Mouse (Mus musculus): Measurements from ENCODE around the gene Akap8. TPM values are rescaled to one million over a fixed set of nuclear protein-coding genes. Genes with fewer than 3 reads are reported as not detected.

Akap8 gene
- 63.3 and 77.5 TPM in 2 replicates for polyA plus RNA-seq (2012; rRNA removed)

DNA sequence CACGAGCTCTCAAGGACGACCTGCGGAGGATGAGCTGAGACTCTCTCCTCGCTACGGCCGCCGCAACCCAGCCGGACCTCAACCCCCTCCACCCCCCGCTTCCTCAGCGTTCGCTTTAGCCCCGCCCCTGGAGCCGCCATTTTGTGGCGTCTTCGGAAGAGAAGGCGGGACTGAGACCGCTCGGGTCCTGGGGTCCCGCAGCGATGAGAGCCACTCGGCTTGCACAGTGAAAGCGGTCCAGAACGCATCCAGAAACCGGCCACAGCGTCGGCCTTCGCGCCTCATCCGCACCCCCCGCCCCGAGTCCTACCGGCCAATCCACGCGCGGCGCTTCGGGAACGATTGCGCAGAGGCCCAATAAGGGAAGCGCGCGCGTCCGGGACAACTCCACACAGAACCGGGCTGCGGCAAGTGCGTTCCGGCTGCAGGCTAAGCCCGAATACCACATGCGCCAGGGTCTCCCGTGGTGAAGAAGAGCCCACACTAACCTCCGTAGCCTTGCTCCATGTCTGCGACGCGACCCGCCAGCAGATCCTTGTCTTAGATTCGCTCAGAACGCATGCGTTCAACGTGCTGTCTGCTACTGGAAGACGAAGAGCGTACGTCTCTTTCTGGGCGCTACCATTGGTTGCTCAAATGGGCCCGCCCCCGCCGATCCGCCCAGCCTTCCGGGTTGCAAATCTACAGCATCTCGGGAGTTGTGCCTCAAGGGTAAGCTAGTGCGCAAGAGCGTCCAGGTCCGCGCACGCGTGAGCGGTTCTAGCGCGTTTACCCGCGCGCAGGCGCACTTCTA is at the start of gene Akap8:
Gene Akap8, minus strand, starts transcription at position 642 of the 793 bp plus-strand sequence.
- TF ChIP-seq POLR2A (IDR thresholded peaks at IDR 0.05; ENCODE audit: borderline replicate concordance, extremely low read depth, low read depth, low read length) (peak; percentile 98), CTCF (IDR thresholded peaks at IDR 0.05; ENCODE audit: insufficient read depth, low read length) (no peak)
- H3K4me1 ChIP-seq (ENCODE audit: control insufficient read depth, insufficient read depth, low read length) = peaks cover 12% of the 10 kb centered on the region
- DNase-seq = peak; percentile 93
- peak within 1 kb of the TSS; percentile 82 for H3K4me3 ChIP-seq (replicated peaks; ENCODE audit: extremely low read depth, low read depth, low read length)
- WGBS = under 1% methylated on average over 83 of the region's 83 CpGs

DNA sequence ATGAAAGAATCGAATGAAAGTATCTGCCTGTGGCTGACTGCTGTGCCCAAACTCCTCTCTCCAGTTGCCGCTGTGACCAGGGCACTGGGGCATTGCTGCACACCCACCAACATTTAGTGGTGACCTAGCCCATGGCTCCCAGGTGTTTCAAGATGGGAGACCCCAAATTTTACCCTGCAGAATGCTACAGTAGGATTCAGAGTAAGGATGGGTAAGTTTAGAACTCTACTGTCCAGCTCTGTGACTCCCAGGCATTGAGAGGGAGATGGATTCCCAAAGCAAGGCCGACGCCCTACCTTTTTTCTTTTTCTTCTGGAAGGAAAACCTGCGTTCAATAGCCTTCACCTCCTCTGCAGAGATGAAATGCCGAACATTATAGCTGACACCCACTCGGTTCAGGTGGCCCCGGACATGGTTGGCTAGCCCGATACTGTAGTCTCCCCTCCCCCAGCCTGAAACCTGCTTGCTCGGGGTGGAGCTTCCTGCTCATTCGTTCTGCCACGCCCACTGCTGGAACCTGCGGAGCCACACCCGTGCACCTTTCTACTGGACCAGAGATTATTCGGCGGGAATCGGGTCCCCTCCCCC is 48.0 kb upstream of the Akap8 start:
- DNase-seq = no peak
- H3K4me3 ChIP-seq (replicated peaks; ENCODE audit: extremely low read depth, low read depth, low read length) = peak overlapping the region; percentile 27
- 21% methylated on average over 13 of the region's 17 CpGs for WGBS
- no peaks in the 10 kb centered on the region for H3K4me1 ChIP-seq (ENCODE audit: control insufficient read depth, insufficient read depth, low read length)
- TF ChIP-seq CTCF (IDR thresholded peaks at IDR 0.05; ENCODE audit: insufficient read depth, low read length) (no peak), POLR2A (IDR thresholded peaks at IDR 0.05; ENCODE audit: borderline replicate concordance, extremely low read depth, low read depth, low read length) (no peak)

DNA sequence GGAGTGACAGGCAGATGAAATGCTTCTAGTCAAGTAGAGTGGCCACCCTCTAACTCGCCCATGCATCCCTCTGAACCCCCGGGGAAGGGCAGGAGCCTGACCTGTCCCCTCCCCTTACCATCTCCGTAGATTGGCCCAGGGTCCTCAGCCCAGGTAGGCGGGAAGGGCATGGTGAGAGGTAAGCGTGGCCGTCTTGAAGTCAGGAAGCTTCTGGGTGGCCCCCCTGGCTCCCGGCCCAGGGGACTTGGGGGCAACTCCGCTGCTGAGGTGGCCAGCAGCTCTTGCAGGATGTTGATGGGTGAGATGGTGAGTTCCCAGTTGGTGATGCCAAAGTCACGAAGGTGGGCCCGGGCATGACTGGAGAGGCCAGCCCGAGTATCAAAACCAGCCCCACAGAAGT is 46.7 kb upstream of the Akap8 start:
- WGBS = 86% methylated on average over 11 of the region's 11 CpGs
- peaks cover 6% of the 10 kb centered on the region; the same call in 1 of the 2 replicates for H3K4me1 ChIP-seq (ENCODE audit: control insufficient read depth, insufficient read depth, low read length)
- no peak for DNase-seq
- TF ChIP-seq POLR2A (IDR thresholded peaks at IDR 0.05; ENCODE audit: borderline replicate concordance, extremely low read depth, low read depth, low read length) (no peak), CTCF (IDR thresholded peaks at IDR 0.05; ENCODE audit: insufficient read depth, low read length) (no peak)
- H3K4me3 ChIP-seq (replicated peaks; ENCODE audit: extremely low read depth, low read depth, low read length) = no peak overlapping the region

DNA sequence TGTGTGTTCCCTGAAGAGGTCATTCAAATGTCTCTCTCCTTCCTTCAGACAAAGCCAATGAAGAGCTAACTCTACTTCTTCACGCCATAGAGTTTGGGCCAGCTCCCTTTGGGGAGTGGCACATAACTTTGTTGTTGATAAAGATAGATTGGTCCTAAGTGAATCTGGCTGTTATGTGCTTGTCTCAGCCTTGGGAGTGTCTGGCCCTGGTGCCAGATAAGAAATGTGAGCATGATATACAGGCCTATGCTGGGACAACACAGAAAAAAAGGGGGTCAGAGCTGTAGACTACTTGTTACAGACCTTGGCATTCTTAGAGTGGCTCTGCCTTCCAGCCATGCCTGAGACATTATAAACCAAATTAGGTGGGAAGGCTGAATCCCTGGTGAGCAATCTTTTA is 44.3 kb upstream of the Akap8 start:
- no peak for TF ChIP-seq CTCF (IDR thresholded peaks at IDR 0.05; ENCODE audit: insufficient read depth, low read length)
- no peak for TF ChIP-seq POLR2A (IDR thresholded peaks at IDR 0.05; ENCODE audit: borderline replicate concordance, extremely low read depth, low read depth, low read length)
- H3K4me3 ChIP-seq (replicated peaks; ENCODE audit: extremely low read depth, low read depth, low read length) = no peak overlapping the region
- peaks cover 7% of the 10 kb centered on the region; the same call in 1 of the 2 replicates for H3K4me1 ChIP-seq (ENCODE audit: control insufficient read depth, insufficient read depth, low read length)
- DNase-seq = no peak
- 53% methylated on average over 1 of the region's 1 CpGs for WGBS

DNA sequence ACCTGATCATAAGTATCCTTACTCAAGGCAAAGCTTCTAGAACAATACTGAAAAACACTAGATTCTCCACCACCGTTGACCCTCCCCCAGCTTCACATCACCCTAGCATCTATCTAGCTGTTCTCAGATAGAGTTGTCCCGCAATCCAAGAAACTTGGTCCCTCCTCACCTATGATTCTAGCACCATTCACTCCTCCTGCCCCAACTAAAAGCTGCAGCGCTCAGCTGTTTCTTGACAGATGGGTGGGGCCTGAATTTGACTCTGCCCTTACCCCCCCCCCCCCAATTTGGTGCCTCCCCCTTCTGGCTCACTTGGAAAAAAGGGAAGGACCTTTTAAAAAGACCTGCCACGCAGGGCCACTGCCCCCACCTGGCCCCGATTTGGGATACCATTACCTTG is 43.8 kb upstream of the Akap8 start:
- no peak for DNase-seq
- WGBS = 46% methylated on average over 5 of the region's 5 CpGs
- Histone ChIP-seq H3K4me1 (ENCODE audit: control insufficient read depth, insufficient read depth, low read length) (peaks cover 7% of the 10 kb centered on the region; the same call in 1 of the 2 replicates), H3K4me3 (replicated peaks; ENCODE audit: extremely low read depth, low read depth, low read length) (no peak overlapping the region)
- TF ChIP-seq POLR2A (IDR thresholded peaks at IDR 0.05; ENCODE audit: borderline replicate concordance, extremely low read depth, low read depth, low read length) (no peak), CTCF (IDR thresholded peaks at IDR 0.05; ENCODE audit: insufficient read depth, low read length) (no peak)

DNA sequence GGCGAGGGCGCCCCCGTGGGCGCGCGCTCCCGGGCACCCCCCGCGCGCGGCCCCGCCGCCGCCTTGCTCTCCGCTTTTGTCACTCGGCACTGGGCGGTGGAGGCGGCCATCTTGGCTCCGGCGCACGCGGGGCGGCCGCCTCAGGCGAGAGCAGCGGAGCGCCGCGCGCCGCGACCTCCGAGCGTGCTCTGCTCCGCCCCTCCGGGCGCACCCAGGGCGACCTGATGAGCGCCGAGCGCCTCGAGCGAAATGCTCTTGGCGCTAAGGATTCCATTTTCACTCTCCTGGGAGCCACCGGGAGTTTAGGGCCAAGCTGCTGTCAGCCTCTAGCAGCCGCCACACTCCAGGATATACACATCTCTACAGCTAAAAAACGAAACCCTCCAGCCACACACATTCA is 43.3 kb upstream of the Akap8 start:
- peak; percentile 81 for DNase-seq
- H3K4me1 ChIP-seq (ENCODE audit: control insufficient read depth, insufficient read depth, low read length) = peaks cover 7% of the 10 kb centered on the region; the same call in 1 of the 2 replicates
- no peak for TF ChIP-seq CTCF (IDR thresholded peaks at IDR 0.05; ENCODE audit: insufficient read depth, low read length)
- TF ChIP-seq POLR2A (IDR thresholded peaks at IDR 0.05; ENCODE audit: borderline replicate concordance, extremely low read depth, low read depth, low read length) = no peak
- H3K4me3 ChIP-seq (replicated peaks; ENCODE audit: extremely low read depth, low read depth, low read length) = peak overlapping the region; percentile 72
- WGBS = 1% methylated on average over 47 of the region's 47 CpGs

DNA sequence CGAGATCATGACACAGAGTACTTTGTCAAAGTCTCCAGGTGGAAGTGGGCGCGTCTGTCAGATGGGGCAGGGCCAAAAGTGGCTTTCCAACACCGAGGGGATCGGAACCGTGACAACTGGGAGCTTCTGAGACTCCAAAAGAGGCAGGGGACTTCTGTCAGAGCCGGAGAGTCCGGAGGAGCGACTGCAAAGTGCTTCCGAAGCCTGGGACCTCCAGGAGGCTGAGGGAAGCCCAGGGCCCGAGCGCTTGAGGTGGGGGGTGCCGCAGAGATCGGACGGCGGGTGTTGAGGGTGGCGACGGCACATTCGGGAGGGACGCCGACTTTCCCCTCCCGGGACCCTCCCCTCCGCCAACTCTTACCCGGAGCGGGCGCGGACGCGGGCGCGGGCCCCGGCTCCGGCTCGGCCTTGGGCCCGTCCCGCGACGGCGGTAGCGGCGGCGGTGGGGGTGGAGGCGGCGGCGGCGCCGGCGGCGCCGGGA is 42.8 kb upstream of the Akap8 start:
- DNase-seq = peak; percentile 33
- Histone ChIP-seq H3K4me1 (ENCODE audit: control insufficient read depth, insufficient read depth, low read length) (peaks cover 7% of the 10 kb centered on the region; the same call in 1 of the 2 replicates), H3K4me3 (replicated peaks; ENCODE audit: extremely low read depth, low read depth, low read length) (peak overlapping the region; percentile 72)
- under 1% methylated on average over 41 of the region's 50 CpGs for WGBS
- TF ChIP-seq CTCF (IDR thresholded peaks at IDR 0.05; ENCODE audit: insufficient read depth, low read length) = no peak
- TF ChIP-seq POLR2A (IDR thresholded peaks at IDR 0.05; ENCODE audit: borderline replicate concordance, extremely low read depth, low read depth, low read length) = no peak

DNA sequence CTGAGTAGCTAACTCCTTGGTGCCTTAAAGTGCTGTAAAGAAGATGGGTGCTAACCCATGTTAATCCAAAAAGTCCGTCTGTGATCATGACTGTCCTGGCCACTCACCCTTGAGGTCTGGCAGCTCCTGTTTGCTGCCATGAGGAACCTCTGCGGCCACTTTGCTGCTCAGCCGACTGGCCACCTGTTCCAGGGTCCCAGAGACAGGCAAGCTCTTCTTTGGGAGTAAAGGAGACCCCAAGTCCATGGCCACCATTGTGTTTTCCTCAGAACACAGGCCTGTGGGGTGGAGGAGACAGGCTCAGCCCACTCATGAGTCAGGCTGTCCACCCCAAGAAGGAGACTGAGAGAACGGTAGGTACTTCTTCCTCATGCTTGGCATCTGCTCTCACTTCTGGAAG is 41.6 kb upstream of the Akap8 start:
- no peak for DNase-seq
- peaks cover 7% of the 10 kb centered on the region; the same call in 1 of the 2 replicates for H3K4me1 ChIP-seq (ENCODE audit: control insufficient read depth, insufficient read depth, low read length)
- WGBS = 65% methylated on average over 4 of the region's 4 CpGs
- TF ChIP-seq POLR2A (IDR thresholded peaks at IDR 0.05; ENCODE audit: borderline replicate concordance, extremely low read depth, low read depth, low read length) = no peak
- TF ChIP-seq CTCF (IDR thresholded peaks at IDR 0.05; ENCODE audit: insufficient read depth, low read length) = no peak
- no peak overlapping the region for H3K4me3 ChIP-seq (replicated peaks; ENCODE audit: extremely low read depth, low read depth, low read length)

DNA sequence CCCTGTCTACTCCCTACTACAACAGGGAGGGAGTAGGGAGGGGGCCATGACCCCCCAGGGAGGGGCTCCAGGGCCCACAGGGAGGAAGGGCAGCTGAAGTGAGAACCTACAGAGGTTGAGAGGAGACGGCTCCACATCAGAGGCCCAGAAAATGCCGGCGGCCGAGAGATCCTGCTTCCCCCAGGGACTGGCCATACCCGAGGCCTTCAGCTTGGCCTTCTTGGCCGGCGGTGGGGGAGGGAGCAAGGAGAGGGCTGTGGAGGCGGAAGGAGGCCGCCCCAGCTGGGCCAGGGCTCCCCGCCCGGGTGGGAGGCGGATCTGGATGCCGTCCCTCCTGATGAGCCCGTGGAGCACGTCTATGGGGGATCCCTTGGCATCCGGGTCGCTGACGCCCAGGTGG is 38.9 kb upstream of the Akap8 start:
- WGBS = 82% methylated on average over 18 of the region's 18 CpGs
- TF ChIP-seq POLR2A (IDR thresholded peaks at IDR 0.05; ENCODE audit: borderline replicate concordance, extremely low read depth, low read depth, low read length) (no peak), CTCF (IDR thresholded peaks at IDR 0.05; ENCODE audit: insufficient read depth, low read length) (no peak)

More for the DNA sequence above, 38.9 kb upstream of the Akap8 start:
- no peak for DNase-seq
- Histone ChIP-seq H3K4me3 (replicated peaks; ENCODE audit: extremely low read depth, low read depth, low read length) (no peak overlapping the region), H3K4me1 (ENCODE audit: control insufficient read depth, insufficient read depth, low read length) (peaks cover 7% of the 10 kb centered on the region; the same call in 1 of the 2 replicates)

Measured in lung, adult 2 months (tissue).